Mouse (Mus musculus) stomach, postnatal 0 days (tissue): Measurements from ENCODE around the gene Cabp4.

Experiments
- CTCF ChIP-seq: IDR thresholded peaks from 2 replicates; pipeline ENCODE4 v1.5.1; 2016; ENCODE audit warnings: antibody characterized with exemption, low read depth, mild to moderate bottlenecking, moderate library complexity
- EP300 ChIP-seq: optimal IDR thresholded peaks from 2 replicates; pipeline ENCODE3; 2016; ENCODE audit warnings: antibody characterized with exemption

DNA sequence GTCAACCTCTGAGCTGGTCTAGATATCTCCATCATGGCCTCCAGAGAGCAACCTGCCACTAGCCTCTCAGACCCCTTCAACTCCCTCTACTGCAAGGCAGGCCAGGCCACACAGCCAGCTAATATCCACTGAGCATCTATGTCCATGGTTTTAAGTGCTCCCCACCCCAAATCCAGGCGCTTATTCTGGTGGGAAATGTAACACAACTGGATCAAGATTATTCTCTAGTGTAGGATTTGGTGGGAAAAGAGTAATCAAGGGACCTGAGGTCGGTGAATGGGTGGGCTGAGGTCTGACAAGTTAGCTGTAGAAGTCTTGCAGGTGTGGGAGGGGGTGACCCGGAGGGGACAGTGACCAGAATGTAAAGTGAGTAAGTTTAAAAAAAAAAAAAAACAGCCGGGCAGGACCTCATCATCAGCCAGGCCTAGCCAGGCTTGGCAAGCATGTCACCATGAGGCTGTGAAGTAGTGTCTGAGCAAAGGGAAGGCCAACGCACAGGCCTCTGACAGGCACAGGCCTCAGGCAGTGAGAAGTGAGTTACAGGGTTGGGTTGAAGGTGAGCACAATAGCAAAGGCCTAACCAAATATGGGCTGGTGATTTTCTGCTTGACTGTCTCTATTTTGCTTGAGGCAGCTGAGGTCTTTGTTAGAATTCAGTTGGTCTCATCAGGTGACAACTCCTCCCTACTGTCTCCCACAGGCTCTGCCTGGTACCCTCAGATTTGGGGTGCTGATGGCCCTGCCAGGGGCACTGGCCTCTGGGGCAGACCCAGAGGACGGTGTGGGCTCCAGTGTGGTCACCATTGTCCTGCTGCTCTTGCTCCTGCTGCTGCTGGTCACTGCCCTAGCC lies 11.6 kb upstream of the Cabp4 start:
- TF ChIP-seq CTCF (no peak), EP300 (no peak)
